Mouse (Mus musculus) liver, postnatal 0 days (tissue): ENCODE results near the gene Map2k5.

ENCODE experiments used
- CTCF ChIP-seq: sonication (generic); IDR thresholded peaks from 2 replicates; pipeline ENCODE4 v1.5.1; 2016; ENCODE audit warnings: antibody characterized with exemption, low read depth
- EP300 ChIP-seq: IDR thresholded peaks from 2 replicates; pipeline ENCODE4 v1.6.1; 2016; ENCODE audit warnings: antibody characterized with exemption, low read depth, mild to moderate bottlenecking

GRCm38 (mm10) chr9:63178296-63178695 lies 199.4 kb downstream of the Map2k5 start:
- TF ChIP-seq CTCF (no peak), EP300 (no peak)
